Mouse (Mus musculus): Measurements from ENCODE around the gene Xdh.
"Not testable (repeated sequence)": the region's sequence is repeated elsewhere in the genome, so short reads cannot be mapped to it uniquely, and the experiment has no call there.

The Xdh gene

DNA sequence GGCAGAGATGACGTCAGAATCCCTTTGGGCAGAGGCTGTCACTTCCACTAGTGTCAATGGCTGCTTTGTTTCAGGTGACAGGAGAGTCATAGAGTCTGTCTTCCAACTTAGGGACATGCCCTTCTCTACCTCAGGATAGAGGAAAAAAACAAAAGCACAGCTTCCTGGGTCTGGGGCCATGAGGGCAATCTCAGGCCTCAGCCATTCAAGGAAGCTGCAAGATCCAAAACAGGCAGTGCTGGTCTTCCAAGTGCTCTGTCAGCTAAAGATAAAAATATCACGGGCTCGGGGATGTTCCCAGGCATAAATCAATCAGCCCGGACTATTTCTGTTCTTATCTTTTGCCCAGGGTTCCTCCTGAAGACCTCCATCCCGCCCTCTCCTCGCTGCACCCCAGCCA is 68.7 kb downstream of the Xdh start:
- no peak for DNase-seq (ENCODE audit: low spot score)

DNA sequence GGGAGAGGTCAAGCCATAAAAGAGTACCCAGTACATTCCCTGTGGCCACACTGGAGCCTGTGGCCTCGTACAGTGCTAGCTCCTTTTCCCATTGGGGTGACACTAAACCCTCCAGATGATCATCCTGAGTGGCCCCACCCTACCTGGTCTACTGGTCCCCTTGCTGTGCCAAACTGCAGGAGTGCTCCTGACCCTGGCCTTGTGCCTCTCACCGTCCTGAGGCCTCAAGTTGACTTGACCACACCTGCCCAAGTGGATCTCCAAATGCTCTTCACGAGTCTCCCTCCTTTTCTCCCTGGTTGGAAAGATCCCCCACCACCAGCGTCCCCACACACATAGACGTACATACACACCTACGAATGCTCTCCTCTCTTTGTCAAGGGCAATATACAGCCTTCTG is 69.7 kb downstream of the Xdh start:
- no peak for DNase-seq (ENCODE audit: low spot score)

DNA sequence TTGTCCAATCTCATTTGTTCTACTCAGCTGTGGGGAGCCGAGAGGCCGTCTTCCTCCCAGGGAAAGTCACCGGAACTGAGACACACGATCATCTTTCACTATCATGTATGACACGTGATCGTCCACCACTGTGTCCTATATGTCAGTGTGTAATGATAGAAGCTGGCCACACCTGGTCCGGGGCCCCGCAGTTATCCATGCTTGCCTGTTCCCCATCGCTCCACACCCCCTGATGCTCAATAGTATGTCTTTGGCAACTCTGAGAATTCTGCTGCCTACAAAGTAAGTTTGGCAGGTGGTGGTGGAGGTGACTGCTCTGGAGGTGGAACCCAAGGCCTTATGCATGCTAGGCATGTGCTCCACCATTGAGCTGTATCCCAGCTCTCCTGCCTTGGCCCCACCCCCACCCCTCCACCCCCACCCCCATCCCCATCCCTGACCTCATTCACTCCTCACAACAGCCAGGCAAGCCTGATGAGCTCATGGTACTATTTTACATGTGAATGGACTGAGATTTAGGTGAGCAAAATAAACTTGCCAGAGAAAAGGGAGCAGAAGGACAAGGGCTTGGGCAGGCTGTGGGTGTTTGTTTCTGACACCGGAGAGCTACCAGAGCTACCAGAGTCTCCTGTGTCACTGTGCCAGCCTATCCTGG is 70.6 kb downstream of the Xdh start:
- no peak for DNase-seq (ENCODE audit: low spot score)

DNA sequence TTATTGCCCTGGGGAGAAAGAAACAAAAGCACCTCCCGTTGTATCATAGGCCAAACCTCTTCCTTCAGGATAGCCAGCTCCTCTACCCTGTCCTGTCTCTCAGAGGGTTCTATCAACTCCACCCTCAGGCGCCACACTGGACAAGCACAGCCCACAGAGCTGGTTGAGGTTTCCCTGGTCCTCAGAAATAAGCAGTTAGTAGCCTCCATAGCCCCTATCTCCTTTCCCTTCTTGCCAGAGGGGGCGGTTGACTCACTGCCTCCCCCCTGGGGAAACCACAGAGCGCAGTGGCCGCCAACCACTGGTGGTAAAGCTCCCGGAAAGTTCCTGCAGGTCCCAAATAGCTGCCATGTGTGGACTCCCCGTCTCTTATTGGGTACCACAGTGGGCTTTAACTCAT is 74.3 kb downstream of the Xdh start:
- DNase-seq (ENCODE audit: low spot score): no peak

DNA sequence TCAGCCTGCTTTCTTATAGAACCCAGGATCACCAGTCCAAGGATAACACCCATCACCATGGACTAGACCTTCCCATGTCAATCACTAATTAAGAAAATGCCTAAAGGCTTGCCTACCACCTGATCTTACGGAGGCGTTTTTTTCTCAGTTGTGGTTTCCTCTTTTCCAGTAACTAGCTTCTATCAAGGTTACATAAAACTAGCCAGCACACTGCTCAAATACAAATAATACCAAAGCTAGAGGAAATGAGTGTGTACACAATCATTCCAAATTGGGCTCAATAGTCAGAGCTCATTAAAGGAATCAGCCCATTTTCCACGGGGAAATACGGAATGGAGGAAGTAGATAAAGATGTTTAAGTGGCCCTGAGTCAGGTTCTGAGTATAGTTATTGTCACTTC is 74.7 kb downstream of the Xdh start:
- DNase-seq (ENCODE audit: low spot score): no peak

DNA sequence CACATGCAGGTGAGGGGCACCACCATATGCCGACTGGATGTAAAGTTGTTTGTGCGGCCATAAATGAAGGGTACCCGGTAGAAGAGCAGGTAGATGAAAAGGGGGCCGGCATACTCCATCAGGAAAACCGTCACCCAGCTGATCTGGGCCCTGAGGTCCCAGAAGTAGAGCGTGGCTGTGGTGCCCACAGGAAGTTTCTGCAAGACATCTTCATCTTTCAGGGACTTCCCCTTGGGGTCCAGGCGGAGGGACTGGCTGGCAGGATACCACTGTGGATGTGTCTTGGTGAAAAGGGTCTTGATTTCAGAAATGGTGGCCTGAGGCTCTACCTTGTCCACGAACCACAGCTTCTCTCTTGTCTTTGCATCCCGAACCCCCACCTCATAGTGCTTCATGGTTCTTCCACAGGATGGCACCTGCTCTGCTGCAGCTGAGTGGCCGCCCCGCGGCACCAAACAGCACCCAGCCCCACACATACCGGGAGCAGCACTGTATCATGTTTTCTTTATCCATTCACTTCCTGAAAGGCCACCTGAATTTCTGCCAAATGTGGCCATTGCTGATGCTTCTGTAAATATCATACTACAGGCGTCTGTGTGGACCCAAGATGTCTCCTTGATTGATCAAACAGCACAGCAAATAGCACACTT is 78.9 kb downstream of the Xdh start:
- no peak for DNase-seq (ENCODE audit: low spot score)

DNA sequence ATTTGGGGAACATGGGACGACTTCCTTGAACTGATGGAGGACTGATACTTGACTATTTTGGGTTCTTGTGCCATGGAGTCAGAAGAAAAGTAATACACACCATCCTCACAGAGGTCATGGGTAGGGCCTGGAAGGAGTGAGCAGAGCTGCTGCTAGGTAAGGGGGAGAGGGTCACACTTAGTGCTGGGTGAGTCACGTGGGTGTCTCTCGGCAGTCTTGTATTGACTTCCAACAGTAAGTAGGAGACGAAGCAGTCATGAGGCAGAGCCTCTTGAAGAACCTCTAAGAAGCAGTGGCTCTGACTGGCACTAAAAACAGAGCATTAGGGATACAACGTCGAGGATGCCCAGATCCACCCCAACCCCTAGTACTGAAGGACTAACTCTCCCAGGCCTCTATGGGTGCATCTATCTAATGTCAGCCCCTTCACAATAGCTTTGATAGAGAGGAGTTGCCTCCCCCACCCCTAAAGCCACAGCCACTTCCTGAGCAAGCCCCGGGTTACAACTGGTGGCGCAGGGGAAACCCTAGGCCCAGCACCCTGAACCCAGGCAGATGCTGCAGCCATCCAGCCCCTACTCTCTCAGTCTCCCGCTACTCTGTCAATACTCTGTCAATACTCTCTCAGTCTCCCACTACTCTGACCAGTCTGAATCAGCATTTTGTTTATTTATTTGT is 80.8 kb downstream of the Xdh start:
- no peak for DNase-seq (ENCODE audit: low spot score)

DNA sequence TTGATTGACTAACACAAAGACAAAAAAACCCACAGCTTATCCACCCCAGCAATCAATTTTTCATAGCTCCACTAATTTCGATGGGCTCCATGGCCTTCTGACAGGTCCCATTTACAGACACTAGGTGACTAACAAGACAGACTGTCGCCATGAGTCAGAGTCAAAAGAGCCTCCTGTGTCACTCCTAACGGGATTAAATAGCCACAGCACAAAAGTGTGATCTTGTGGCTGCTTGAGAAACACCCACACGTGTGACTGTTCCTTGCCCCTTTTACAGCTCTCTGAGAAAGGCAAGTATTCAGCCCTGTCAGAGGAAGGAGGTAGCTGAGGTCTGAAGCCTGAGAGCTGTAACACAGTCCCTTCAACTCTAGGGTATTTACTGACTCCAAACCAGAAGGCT is 96.3 kb downstream of the Xdh start:
- DNase-seq (ENCODE audit: low spot score): no peak

DNA sequence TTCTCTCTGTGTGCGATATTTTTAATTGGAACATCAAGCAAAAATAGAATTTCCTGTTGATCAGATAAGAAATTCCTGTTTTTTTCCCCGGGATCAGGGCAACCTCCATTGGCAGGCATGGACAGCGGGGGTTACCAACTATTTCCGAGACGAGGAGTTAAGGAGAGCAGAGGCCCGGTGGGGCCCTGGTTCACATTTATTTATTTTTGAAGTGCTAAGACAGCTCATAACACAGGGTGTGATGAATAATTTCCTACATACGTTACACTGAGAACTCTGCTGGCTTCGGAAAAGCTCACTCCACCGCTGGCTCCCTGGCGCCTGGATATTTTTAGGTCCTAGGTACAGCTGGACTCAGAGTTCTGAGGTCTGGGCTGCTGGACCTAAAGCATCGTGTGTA is 97.0 kb downstream of the Xdh start:
- DNase-seq (ENCODE audit: low spot score): no peak

DNA sequence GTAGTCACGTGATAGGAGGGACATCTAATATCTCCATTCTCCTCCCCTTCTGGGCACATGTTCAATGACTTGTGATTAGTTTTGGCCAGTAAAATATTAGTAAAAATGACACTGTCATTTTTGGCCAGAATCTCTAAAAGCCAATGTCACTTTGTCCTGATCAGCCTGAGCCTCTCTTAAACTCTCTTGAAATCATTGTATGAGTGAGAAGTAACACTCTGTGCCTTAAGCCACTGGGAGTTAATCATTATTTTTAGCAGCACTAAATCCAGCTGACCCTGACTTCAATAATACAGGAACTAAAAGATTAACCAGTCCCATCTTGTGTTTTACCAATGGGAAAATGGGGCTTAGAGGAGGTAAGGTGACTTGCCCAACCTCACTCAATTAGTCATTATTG is 102.6 kb downstream of the Xdh start:
- DNase-seq (ENCODE audit: low spot score): no peak

DNA sequence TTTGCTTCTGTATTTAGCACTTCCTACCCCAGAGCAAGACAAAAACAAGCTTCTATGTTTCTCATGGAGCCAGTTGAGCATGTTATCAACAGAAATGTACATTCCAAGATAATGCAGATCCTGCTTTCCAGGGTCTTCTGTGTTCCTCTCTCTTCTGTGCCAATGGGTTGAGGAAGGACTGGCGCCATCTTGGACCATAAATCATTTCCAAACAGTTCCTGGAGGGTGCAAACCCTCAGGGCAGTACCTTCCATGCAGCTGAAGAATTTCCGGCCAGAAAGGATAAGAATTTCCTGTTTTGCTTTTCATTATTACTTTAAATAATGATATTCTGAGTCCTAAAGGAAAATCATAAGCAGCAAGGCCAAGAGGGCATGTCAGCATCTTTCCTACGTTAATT is 104.4 kb downstream of the Xdh start:
- DNase-seq (ENCODE audit: low spot score): no peak

DNA sequence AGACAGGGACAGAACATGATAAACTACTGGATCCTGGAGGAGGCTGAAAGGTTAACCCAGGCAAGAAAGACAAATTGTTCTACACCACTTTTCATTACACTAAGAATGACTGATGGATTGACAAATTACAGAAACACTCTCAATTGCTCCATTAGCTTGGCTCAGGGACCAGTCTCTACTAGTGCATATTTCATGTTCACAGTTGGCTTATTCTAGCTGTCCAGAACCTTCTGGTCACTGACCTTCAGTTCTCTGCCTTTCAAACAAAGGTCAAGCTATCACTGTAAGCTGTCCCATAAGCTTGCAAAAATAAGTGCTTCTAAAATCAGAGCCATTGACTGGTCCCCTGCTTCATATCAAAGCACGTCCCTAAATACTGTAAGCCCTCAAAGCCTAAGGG is 107.0 kb downstream of the Xdh start:
- DNase-seq (ENCODE audit: low spot score): no peak

DNA sequence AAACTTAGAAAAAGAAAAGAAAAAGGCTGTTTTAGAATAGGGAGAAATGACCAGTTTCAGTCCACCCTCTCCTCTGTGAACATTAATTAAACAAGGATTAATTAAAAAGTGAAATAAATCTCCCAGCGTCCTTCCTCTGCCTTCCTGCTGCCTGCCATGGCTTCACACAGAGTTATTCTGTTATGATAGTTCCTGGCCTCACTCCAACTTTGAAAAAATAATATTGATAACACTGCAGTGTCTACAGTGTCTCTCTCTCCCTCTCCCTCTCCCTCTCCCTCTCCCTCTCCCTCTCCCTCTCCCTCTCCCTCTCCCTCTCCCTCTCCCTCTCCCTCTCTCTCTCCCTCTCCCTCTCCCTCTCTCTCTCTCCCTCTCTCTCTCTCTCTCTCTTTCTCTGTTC is 110.1 kb downstream of the Xdh start:
- not testable (repeated sequence) for DNase-seq (ENCODE audit: low spot score)

DNA sequence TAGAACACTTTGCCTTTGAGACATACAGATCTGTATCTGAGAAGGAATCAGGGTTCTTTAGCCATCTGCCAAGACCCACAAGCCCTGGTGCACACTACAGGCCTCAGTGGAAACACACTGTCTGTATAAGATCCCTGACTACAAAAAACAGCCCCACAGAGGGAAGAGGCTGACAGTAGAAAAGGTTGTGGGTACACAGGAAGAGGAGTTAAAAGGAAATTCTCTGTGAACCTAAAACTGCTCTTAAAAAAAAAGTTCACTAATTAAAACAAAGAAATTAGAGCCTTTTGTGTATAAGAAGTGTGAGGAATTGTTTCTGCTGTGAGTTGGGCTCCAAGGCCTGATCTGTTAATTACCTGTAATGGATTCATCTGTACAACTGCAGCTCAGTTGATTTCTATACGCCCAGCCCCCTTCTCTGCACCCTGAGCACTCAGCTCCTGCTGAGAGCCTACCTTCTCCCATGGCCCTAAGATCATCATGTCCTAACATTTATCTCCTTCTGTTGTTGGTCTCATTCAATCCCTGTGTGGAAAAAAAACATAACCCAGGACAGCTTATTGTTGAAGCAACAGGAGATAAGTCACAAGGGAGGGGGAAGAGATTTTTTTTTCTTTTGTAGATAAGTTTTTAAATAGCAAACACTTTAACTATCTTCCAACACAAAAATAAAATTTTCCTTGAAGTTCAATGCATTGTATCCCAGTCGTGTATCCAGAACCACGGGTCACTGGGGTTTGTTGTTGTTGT is 110.7 kb downstream of the Xdh start:
- DNase-seq (ENCODE audit: low spot score): no peak

DNA sequence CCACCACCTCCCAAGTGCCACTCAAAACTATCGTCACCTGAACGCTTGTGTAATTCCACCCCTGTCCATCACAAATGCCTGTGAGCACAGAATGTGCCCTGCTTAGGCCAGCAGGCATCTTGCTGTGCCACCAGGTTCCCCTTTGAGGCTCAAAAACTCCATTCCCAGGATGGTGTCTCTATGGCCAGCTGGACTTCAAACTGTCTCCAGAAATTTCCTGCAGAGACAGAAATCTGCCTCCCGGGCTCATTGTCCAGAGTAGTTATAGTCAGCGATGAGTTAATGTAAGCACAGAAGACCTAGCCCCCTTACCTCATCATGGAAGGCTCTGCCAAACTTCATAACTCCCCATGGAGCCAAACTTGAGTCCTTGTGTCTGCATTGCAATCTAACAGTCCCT is 112.8 kb downstream of the Xdh start:
- no peak for DNase-seq (ENCODE audit: low spot score)

DNA sequence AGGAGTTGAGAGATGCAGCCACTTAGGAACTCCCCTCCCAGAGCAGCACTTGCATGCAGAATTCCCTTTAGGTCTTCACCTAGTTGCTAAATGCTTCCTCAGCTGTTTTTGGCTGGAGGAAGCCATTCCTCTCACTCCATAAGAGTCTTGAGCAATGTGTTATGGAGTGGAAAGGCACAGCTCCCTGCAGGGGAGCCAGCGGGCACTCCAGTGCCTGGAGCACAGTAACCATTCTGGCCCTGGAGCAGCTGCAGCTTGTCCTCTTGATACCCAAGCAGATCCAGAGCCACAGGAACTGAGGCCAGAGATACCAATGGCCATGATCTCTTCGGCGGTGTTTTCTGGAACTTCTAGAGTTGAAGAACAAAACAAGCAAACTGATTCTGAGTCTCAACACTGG is 113.4 kb downstream of the Xdh start:
- no peak for DNase-seq (ENCODE audit: low spot score)

All from c-Kit-positive CD71-positive TER-119-positive erythroid progenitor cells, embryonic 14.5 days (primary cell).